Mouse (Mus musculus): ENCODE measurements at regions not wholly inside any gene's neighbourhood (a gene's known extent, or its start where the extent isn't known, plus 50 kb on each side); places are given as distances from the start of the nearest gene placed in this dataset.
"Not testable (repeated sequence)": the region's sequence is repeated elsewhere in the genome, so short reads cannot be mapped to it uniquely, and the experiment has no call there.

- not testable (repeated sequence) for ATAC-seq (replicated peaks; ENCODE audit: poor library complexity)
These were observed 79.6 kb downstream of the Gm10715 start for GRCm38 (mm10) chr9:3116311-3116710.

DNA sequence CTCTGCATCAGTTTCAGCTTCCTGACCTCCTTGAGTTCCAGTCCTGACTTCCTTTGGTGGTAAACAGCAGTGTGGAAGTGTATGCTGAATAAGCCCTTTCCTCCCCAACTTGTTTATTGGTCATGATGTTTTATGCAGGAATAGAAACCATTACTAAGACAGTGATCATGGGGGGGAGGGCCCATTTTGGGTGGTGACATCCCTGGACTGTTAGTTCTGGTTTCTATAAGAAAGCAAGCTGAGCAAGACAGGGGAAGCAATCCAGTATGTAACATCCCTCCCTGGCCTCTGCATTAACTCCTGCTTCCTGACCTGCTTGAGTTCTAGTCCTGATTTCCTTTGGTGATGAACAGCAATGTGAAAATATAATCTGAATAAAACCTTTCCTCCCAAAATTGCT lies 124.5 kb downstream of the Gm10715 start:
- no peak for ATAC-seq (replicated peaks; ENCODE audit: poor library complexity)

DNA sequence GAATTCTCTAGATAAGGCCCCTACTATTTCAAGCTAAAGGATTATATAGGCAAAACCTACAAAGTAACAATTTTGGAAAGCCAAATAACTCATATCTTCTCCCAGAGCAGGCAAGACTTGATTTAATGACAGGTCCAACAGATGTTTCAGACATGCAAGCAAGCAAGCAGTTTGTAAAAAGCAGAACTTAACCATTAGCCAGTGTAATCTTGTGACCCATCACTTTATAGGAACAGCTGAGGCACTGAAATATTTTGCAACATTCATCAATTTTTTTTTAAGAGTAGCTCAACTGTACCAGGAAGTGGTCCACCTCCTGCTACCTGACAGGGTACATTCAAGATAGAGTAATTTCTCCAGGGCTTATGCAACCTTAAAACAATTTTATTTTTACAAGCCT lies 147.7 kb downstream of the Gm10715 start:
- no peak for ATAC-seq (replicated peaks; ENCODE audit: poor library complexity)

GRCm38 (mm10) chr9:3199151-3200018 lies 135.6 kb upstream of the Alkbh8 start:
- peak; percentile 81 for ATAC-seq (replicated peaks; ENCODE audit: poor library complexity)

DNA sequence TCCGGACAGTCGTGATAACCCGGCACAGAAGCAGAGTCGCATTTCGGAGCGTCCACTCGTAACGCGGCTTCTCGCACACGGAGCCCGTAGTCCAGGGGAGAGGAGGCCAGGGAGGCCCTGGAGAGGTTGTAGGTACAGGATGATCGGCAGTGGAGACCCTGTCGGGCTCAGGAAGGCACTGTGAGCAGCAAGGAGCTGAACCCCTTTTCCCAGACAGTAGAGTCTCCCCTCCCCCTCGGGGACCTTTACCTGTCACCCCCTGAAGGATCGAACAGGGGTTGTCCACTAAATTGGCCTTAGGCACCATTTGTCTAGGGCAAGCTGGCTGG lies 135.0 kb upstream of the Alkbh8 start:
- 0 out of 2 replicates have a peak, but pooled peaks have one; percentile 14 for ATAC-seq (replicated peaks; ENCODE audit: poor library complexity)

DNA sequence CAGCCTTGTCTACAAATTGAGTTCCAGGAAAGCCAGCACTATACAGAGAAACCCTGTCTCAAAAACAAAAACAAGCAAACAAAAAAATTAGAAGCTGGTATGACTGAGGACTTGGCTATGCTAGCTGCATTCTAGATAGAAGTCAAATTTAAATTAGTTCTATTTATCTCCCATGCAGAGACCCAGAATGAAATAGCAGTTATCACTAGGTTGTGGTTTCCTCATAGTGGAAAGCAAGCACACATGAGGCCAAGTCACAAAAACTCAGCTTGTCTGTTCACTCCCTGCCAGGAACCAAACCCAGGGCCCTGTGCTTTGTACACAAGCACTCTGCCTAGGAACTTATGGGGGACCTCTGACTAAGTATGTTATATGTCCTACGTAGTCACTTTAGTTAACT lies 126.8 kb upstream of the Alkbh8 start:
- not testable (repeated sequence) for ATAC-seq (replicated peaks; ENCODE audit: poor library complexity)

- ATAC-seq (replicated peaks; ENCODE audit: poor library complexity) = peak; percentile 100
These were observed 76.3 kb upstream of the Alkbh8 start for GRCm38 (mm10) chr9:3258396-3259300.

GRCm38 (mm10) chr9:3260181-3260580 lies 74.8 kb upstream of the Alkbh8 start:
- no peak for ATAC-seq (replicated peaks; ENCODE audit: poor library complexity)

DNA sequence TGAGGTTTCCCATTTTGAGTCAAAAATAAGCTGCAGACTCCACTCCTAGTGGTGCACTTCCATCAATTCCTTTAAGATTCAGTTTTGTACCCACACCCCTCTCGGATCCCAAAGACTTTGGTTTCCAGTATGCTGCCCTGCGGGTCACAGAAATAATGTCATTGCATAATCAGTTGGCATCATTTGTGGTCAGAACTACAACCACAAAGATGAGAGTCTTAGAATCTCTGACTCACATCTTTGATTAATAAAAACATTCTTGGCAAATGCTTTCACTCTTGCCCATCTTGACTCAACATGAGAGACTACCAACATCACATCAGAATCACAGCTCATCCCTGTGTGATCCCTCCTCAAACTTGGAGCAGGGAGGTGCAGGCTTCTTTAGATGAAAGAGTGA lies 74.1 kb upstream of the Alkbh8 start:
- no peak for ATAC-seq (replicated peaks; ENCODE audit: poor library complexity)

GRCm38 (mm10) chr9:3264467-3264866 lies 70.5 kb upstream of the Alkbh8 start:
- ATAC-seq (replicated peaks; ENCODE audit: poor library complexity) = no peak

DNA sequence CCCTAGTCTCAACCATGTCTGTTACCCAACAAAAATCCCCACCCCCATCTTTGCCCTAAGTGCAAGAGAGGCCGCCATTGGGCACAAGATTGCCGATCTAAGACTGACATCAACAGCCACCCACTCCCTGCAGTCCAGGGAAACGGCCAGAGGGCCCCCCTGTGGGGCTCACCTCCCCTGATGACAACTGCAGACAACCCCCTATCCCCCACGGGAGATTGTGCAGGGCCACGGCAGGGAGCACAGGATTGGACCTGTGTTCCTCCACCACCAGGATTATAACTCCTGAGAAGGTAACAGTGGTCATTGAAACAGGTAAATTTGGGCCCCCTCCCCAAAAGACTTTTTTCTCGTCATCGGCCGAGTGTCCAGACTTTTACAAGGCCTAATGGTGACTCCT lies 54.4 kb upstream of the Alkbh8 start:
- ATAC-seq (replicated peaks; ENCODE audit: poor library complexity) = not testable (repeated sequence)

DNA sequence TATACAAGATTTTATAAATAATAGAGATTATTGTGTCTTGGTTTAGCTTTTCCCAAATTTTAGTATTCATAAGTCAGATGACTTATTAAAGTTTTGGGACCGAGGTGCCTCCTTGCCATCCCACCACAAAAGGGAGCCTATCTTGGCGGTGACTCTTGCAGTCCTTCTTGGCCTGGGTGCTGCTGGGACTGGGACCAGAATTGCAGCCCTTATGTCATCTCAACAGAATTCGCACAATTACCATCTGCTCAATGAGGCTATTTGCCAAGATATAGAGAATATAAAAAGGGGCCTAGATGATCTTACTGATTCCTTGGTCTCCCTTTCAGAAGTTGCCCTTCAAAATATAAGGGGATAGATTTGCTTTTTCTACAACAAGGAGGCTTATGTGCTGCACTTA lies 53.0 kb upstream of the Alkbh8 start:
- ATAC-seq (replicated peaks; ENCODE audit: poor library complexity) = not testable (repeated sequence)

GRCm38 (mm10) chr9:3283381-3283780 lies 51.6 kb upstream of the Alkbh8 start:
- ATAC-seq (replicated peaks; ENCODE audit: poor library complexity) = not testable (repeated sequence)
